Mouse (Mus musculus): ENCODE results near the gene Irak2. TPM values are rescaled to one million over a fixed set of nuclear protein-coding genes. Genes with fewer than 3 reads are reported as not detected.

Gene Irak2
- polyA plus RNA-seq, 1 experiment from 2014 or later: 3.6 TPM

DNA sequence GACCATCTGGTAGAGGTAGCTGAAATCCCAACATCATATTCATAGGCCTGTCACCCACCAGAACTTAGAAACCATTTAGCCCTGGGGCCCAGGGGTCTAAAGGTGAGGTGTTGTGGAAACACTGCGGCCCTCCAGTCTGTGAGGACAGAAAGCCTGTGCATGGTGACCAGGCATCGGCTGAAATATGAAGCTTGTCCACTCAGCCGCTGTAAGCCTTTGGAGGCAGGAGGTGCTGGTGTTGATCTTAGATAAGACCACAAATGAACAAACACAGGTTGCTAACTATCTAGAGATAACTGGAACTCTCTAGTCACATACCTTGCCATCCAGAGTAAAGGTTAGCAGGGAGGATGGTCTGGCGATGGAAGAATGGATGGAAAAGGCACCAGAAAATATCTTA lies 82.8 kb downstream of the Irak2 start:
- H3K27me3 ChIP-seq: no peaks in the 10 kb centered on the region
- H3K9ac ChIP-seq: no peak overlapping the region
- H3K4me2 ChIP-seq (replicated peaks): no peak overlapping the region
- no peaks in the 10 kb centered on the region for H3K9me3 ChIP-seq
- peaks cover 81% of the 10 kb centered on the region for H3K36me3 ChIP-seq
- H3K4me1 ChIP-seq: no peaks in the 10 kb centered on the region
- no peak for ATAC-seq (ENCODE audit: low FRiP score, low read depth)
- WGBS: 93% methylated on average over 4 of the region's 4 CpGs
- no peak overlapping the region for H3K27ac ChIP-seq
- H3K4me3 ChIP-seq: no peak overlapping the region

DNA sequence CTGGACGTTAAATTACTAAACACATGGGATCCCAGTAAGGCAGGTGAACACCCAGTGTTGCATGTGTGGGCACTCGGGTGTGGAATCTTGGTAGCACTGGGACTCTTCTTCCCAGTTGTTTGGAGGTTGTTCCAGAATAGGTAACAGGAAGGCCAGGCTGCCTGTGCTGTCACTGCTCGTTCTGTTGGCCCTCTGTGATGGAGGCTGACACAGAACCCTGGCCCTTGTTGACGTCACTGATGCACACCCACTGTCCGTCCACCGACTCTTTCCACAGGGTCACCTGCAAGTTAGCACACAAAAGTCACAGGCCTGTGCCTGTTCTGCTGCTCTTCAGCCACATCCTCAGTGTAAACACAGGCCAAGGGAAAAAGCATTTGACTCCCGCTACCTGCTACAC lies 89.9 kb downstream of the Irak2 start:
- Histone ChIP-seq H3K9ac (no peak overlapping the region), H3K4me3 (no peak overlapping the region), H3K4me2 (replicated peaks) (no peak overlapping the region), H3K27ac (no peak overlapping the region), H3K4me1 (no peaks in the 10 kb centered on the region), H3K9me3 (no peaks in the 10 kb centered on the region), H3K36me3 (peaks cover 95% of the 10 kb centered on the region), H3K27me3 (no peaks in the 10 kb centered on the region)
- WGBS: 93% methylated on average over 7 of the region's 7 CpGs
- ATAC-seq (ENCODE audit: low FRiP score, low read depth): no peak

DNA sequence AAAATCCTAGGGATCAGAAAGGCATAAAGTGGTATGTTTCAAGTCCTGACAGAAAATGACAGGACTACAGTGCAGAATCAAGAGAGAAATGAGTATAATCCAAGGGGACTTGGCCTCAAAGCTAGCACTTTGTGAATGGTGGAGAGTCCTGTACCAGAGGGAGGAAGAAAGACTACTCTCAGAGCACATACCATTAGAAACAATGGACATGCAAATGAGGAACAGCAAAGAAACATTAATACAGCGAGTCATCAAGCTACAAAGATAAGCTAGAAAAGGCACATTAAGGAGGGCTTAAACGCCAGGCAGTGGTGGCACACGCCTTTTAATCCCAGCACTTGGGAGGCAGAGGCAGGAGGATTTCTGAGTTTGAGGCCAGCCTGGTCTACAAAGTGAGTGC lies 93.0 kb downstream of the Irak2 start:
- 96% methylated on average over 3 of the region's 3 CpGs for WGBS
- ATAC-seq (ENCODE audit: low FRiP score, low read depth): no peak

DNA sequence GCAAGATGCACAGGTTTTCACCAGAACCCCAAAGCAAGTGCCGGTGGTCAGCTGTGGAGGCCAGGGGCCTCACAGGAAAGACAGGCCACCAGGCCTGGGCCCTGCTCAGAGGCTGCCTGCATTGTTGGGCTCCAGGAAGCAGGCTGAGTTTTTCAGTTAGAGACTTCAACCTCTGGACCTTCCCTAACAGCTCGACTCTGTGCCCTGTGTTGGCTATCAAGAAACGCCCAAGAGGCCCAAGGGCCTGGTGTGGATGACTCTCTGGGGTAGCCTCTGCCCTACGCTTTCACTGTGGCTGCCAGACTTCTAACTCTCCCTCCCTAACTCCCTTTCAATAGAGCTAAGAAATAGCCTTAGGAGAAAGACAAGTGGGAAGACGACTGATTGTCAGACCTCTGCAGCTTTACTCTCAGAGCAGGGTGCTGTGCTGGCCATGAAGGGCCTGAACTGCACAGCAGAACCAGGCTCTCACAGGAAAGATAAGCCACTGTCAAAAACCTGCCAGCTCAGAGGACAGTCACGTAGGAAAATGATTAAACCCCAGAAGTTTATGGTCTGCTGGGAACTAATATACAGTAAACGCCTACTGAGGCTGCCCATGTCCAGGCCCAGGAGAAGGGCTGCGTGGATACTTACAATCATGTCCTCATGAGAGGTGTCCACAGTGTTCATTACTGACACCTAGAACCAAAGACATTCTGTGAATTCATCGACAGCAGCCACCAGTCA lies 99.2 kb downstream of the Irak2 start:
- peaks cover 9% of the 10 kb centered on the region for H3K4me1 ChIP-seq
- peaks cover 61% of the 10 kb centered on the region for H3K36me3 ChIP-seq
- H3K9ac ChIP-seq: no peak overlapping the region
- 89% methylated on average over 9 of the region's 9 CpGs for WGBS
- H3K4me3 ChIP-seq: no peak overlapping the region
- H3K9me3 ChIP-seq: no peaks in the 10 kb centered on the region
- H3K27ac ChIP-seq: no peak overlapping the region
- ATAC-seq (ENCODE audit: low FRiP score, low read depth): no peak
- H3K27me3 ChIP-seq: no peaks in the 10 kb centered on the region
- no peak overlapping the region for H3K4me2 ChIP-seq (replicated peaks)

More for the DNA sequence above, 93.0 kb downstream of the Irak2 start:
- H3K9me3 ChIP-seq: no peaks in the 10 kb centered on the region
- peaks cover 100% of the 10 kb centered on the region for H3K36me3 ChIP-seq
- no peaks in the 10 kb centered on the region for H3K4me1 ChIP-seq
- H3K4me2 ChIP-seq (replicated peaks): no peak overlapping the region
- no peak overlapping the region for H3K27ac ChIP-seq
- H3K27me3 ChIP-seq: no peaks in the 10 kb centered on the region
- H3K4me3 ChIP-seq: no peak overlapping the region
- no peak overlapping the region for H3K9ac ChIP-seq

DNA sequence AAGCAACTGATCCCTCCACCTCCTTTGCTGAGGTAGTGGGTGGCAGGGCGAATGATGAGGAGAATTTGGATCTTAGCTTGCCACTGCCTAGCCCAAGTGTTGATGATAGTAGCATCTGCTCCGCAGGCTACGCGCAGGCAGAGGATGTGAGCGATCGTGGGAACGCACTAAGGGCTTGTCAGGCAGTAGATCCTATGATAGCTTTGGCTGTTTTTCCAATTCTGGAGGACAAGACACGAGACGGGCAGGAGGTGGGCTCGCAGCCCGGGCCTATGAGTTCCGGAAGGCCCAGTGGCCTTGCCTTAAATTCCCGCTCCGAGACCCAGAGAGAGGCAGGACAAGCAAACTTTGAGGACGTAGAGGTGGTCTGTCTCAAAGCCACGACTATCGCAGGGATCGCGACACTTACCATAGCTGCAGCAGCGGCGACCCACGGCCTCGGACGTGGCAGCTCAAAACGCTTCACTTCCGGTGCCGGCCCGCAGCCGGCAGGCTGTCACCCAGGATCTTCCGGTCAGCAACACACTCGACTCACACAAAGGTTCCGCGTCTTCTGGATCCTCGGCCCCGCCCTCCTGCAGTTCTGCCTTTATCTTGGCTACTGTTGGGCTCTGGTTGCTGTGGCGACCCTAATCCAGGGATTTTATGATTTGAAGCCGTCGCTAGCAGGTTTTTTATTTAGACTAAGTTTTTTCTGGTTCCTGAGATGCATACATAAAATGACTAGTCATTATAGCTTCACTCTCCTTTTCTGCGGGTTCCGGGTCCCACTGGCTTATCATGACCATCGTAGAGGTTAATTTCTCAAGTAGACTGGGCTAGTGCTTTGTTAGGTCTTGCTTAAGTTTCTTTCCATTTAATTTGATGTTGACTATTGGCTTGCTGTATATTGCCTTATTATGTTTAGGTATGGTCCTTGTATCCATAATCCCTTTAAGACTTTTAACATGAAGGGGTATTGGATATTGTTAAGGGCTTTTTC lies 102.3 kb downstream of the Irak2 start, which contains the start of gene Sec13:
TSS of gene Sec13 (minus strand) at position 508 of the 982 bp plus-strand sequence.
- H3K9ac ChIP-seq: peak within 1 kb of the TSS; percentile 95
- H3K9me3 ChIP-seq: no peaks in the 10 kb centered on the region
- ATAC-seq (ENCODE audit: low FRiP score, low read depth): peak; percentile 88
- peak within 1 kb of the TSS; percentile 89 for H3K4me2 ChIP-seq (replicated peaks)
- peaks cover 9% of the 10 kb centered on the region for H3K4me1 ChIP-seq
- peak within 1 kb of the TSS; percentile 97 for H3K4me3 ChIP-seq
- WGBS: 7% methylated on average over 41 of the region's 41 CpGs
- H3K36me3 ChIP-seq: peaks cover 31% of the 10 kb centered on the region
- H3K27me3 ChIP-seq: no peaks in the 10 kb centered on the region
- peak within 1 kb of the TSS; percentile 69 for H3K27ac ChIP-seq

DNA sequence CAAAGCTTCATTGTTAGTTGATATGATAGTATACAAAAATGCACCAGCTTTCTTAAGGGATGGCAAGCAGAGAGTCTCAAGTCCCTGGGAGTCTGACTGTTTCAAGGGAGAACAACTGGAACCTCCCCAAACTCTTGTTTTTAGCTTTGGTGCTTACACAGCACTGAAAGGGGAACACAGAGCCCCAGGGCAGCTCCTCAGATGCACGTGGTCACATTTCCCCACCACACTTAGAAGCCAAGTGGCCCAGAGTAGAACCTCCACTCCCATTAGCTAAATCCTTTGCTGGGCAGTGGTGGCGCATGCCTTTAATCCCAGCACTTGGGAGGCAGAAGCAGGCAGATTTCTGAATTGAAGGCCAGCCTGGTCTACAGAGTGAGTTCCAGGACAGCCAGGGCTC lies 103.2 kb downstream of the Irak2 start:
- 67% methylated on average over 2 of the region's 2 CpGs for WGBS
- Histone ChIP-seq H3K27ac (no peak overlapping the region), H3K36me3 (peaks cover 22% of the 10 kb centered on the region), H3K4me2 (replicated peaks) (no peak overlapping the region), H3K4me1 (peaks cover 9% of the 10 kb centered on the region), H3K27me3 (peaks cover 8% of the 10 kb centered on the region; the same call in 1 of the 2 replicates), H3K9me3 (no peaks in the 10 kb centered on the region), H3K4me3 (no peak overlapping the region), H3K9ac (no peak overlapping the region)
- no peak for ATAC-seq (ENCODE audit: low FRiP score, low read depth)

DNA sequence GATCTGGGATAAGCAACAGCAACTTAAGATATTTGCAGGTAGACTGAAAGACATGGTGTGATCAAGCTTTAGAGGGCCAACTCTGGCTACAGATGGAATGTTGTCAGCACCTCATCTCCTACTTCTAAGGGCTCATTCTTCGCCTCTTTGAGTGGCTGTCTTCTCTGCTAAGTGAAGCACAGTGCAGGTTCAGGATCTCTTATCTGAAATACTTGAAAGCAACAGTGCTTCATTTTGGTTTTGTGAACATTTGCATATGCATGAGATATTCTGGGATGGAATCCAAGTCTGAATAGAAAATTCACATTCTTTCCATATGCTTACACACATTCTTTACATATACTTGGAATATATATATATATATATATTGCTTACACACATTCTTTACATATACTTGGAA lies 104.1 kb downstream of the Irak2 start:
- H3K4me1 ChIP-seq: peaks cover 9% of the 10 kb centered on the region
- H3K9me3 ChIP-seq: no peaks in the 10 kb centered on the region
- ATAC-seq (ENCODE audit: low FRiP score, low read depth): no peak
- peaks cover 12% of the 10 kb centered on the region for H3K27me3 ChIP-seq
- H3K4me3 ChIP-seq: no peak overlapping the region
- no peak overlapping the region for H3K27ac ChIP-seq
- peaks cover 14% of the 10 kb centered on the region for H3K36me3 ChIP-seq
- no peak overlapping the region for H3K9ac ChIP-seq
- WGBS: 91% methylated on average over 1 of the region's 1 CpGs
- H3K4me2 ChIP-seq (replicated peaks): no peak overlapping the region

DNA sequence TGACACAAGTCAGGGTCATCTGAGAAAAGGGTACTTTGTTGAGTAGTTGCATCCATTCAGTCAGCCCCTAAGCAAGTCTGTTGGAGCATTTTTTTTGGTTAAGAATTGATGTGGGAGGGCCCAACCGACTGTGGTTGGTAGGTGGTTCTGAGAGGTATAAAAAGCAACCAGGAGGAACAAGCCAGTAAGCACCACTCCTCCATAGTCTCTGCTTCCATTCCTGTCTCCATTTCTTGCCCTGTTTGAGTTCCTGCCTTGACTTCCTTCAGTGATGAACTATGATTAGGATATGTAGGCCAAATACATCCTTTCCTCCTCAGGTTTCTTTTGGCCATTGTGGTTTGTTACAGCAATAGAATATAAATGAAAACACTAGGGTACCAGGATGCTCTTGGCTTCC lies 104.8 kb downstream of the Irak2 start:
- no peak overlapping the region for H3K27ac ChIP-seq
- H3K4me1 ChIP-seq: peaks cover 9% of the 10 kb centered on the region
- peaks cover 18% of the 10 kb centered on the region for H3K27me3 ChIP-seq
- H3K4me3 ChIP-seq: no peak overlapping the region
- no peak overlapping the region for H3K9ac ChIP-seq
- no peak for ATAC-seq (ENCODE audit: low FRiP score, low read depth)
- no peak overlapping the region for H3K4me2 ChIP-seq (replicated peaks)
- no peaks in the 10 kb centered on the region for H3K9me3 ChIP-seq
- H3K36me3 ChIP-seq: peaks cover 6% of the 10 kb centered on the region
- WGBS: 48% methylated on average over 1 of the region's 1 CpGs

Small RNA genes within 50 kb of the gene (microRNA-seq; reads per million reads assigned to microRNA genes)
- 0.70 reads per million for gene Mir7042

Other genes with a start within 250 kb of the Irak2 start
- gene Ttll3, start 249.2 kb upstream of the Irak2 start, polyA plus RNA-seq (2015; fragmentation: Nextera tagmentation; extraction: Ambion mirVana): 5.1 and 7.3 TPM in 2 replicates
- 27.1 and 27.3 TPM in 2 replicates for gene Rpusd3, start 219.1 kb upstream of the Irak2 start, polyA plus RNA-seq (2015; fragmentation: Nextera tagmentation; extraction: Ambion mirVana)
- gene Cidec, start 202.7 kb upstream of the Irak2 start, polyA plus RNA-seq (2015; fragmentation: Nextera tagmentation; extraction: Ambion mirVana): not detected in 2 replicates
- gene Jagn1, start 195.9 kb upstream of the Irak2 start, polyA plus RNA-seq (2015; fragmentation: Nextera tagmentation; extraction: Ambion mirVana): 88.2 and 89.7 TPM in 2 replicates
- gene Il17re, start 180.0 kb upstream of the Irak2 start, polyA plus RNA-seq (2015; fragmentation: Nextera tagmentation; extraction: Ambion mirVana): 6.5 and 6.6 TPM in 2 replicates
- gene Il17rc, start 167.0 kb upstream of the Irak2 start, polyA plus RNA-seq (2015; fragmentation: Nextera tagmentation; extraction: Ambion mirVana): 9.9 and 10.5 TPM in 2 replicates
- gene Creld1, start 155.2 kb upstream of the Irak2 start, polyA plus RNA-seq (2015; fragmentation: Nextera tagmentation; extraction: Ambion mirVana): 14.9 and 17.1 TPM in 2 replicates
- 0.94 and 1.2 TPM in 2 replicates for gene Prrt3, start 136.5 kb upstream of the Irak2 start, polyA plus RNA-seq (2015; fragmentation: Nextera tagmentation; extraction: Ambion mirVana)
- gene Emc3, start 106.8 kb upstream of the Irak2 start, polyA plus RNA-seq (2015; fragmentation: Nextera tagmentation; extraction: Ambion mirVana): 94.0 and 98.4 TPM in 2 replicates
- 11.6 and 11.7 TPM in 2 replicates for gene Fancd2, start 106.8 kb upstream of the Irak2 start, polyA plus RNA-seq (2015; fragmentation: Nextera tagmentation; extraction: Ambion mirVana)
- gene Fancd2os, start 37.8 kb upstream of the Irak2 start, polyA plus RNA-seq (2015; fragmentation: Nextera tagmentation; extraction: Ambion mirVana): not detected in 2 replicates
- gene Brk1, start 33.7 kb upstream of the Irak2 start, polyA plus RNA-seq (2015; fragmentation: Nextera tagmentation; extraction: Ambion mirVana): 232 and 239 TPM in 2 replicates
- 56.5 and 56.6 TPM in 2 replicates for gene Vhl, start 14.5 kb upstream of the Irak2 start, polyA plus RNA-seq (2015; fragmentation: Nextera tagmentation; extraction: Ambion mirVana)
- 0.91 and 1.3 TPM in 2 replicates for gene Tatdn2, start 58.6 kb downstream of the Irak2 start, polyA plus RNA-seq (2015; fragmentation: Nextera tagmentation; extraction: Ambion mirVana)
- gene Ghrl, start 81.4 kb downstream of the Irak2 start, polyA plus RNA-seq (2015; fragmentation: Nextera tagmentation; extraction: Ambion mirVana): 0.65 TPM in 1 of 2 replicates, not detected in the other
- 321 and 322 TPM in 2 replicates for gene Sec13, start 102.3 kb downstream of the Irak2 start, polyA plus RNA-seq (2015; fragmentation: Nextera tagmentation; extraction: Ambion mirVana)